ENCODE assay signal across 27 mouse cellular contexts in the genomic region with DNA sequence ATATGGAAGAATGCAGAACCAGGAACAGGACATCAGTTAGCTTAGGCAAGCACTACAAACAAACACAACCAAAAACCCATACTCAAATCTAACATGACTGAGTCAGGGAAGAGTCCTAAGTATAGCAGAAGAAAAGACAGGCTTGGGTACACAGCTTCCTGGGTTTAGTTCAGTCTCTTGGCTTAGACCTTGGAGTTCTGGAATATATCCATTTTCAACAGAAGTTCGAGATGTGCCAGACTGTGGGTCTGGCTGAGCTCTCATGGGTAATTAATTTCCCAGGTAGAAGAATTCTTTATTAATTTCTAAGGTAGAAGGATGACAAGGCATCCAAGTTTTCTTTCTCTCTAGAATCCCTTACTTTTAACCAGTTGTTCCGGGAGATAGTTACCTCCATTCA.
"Had no signal": no experiment of that assay in that cellular context is flagged by ENCODE, and none has a peak within 500 bp of the region (broad histone marks: within the 10 kb centered on the region; RNA-seq: fewer than 3 reads in every experiment).

No protein-coding gene starts in this region.

- H3K4me1 ChIP-seq: embryonic facial prominence, embryonic 10.5 days; embryonic facial prominence, embryonic 12.5 days; embryonic facial prominence, embryonic 13.5 days; embryonic facial prominence, embryonic 15.5 days; forebrain, embryonic 10.5 days; forebrain, embryonic 12.5 days; forebrain, embryonic 13.5 days; forebrain, embryonic 15.5 days; heart, embryonic 10.5 days; heart, embryonic 12.5 days had no signal

- H3K36me3 ChIP-seq: embryonic facial prominence, embryonic 10.5 days; embryonic facial prominence, embryonic 12.5 days; embryonic facial prominence, embryonic 13.5 days; embryonic facial prominence, embryonic 15.5 days; forebrain, embryonic 10.5 days; forebrain, embryonic 12.5 days; forebrain, embryonic 15.5 days; heart, embryonic 10.5 days; heart, embryonic 12.5 days had no signal

- H3K9ac ChIP-seq: embryonic facial prominence, embryonic 12.5 days; embryonic facial prominence, embryonic 13.5 days; embryonic facial prominence, embryonic 15.5 days; forebrain, embryonic 12.5 days; forebrain, embryonic 13.5 days; forebrain, embryonic 15.5 days; forebrain, postnatal 0 days; heart, embryonic 12.5 days had no signal

- H3K4me2 ChIP-seq: embryonic facial prominence, embryonic 12.5 days; embryonic facial prominence, embryonic 13.5 days; embryonic facial prominence, embryonic 15.5 days; forebrain, embryonic 12.5 days; forebrain, embryonic 13.5 days; forebrain, embryonic 15.5 days; heart, embryonic 11.5 days; heart, embryonic 12.5 days had no signal

- H3K4me3 ChIP-seq: embryonic facial prominence, embryonic 10.5 days; embryonic facial prominence, embryonic 12.5 days; embryonic facial prominence, embryonic 13.5 days; embryonic facial prominence, embryonic 15.5 days; erythroblast, embryonic 14.5 days; forebrain, embryonic 10.5 days; forebrain, embryonic 12.5 days; forebrain, embryonic 13.5 days; forebrain, embryonic 15.5 days; gastrocnemius, adult 2 months; heart, adult 2 months; heart, embryonic 10.5 days; heart, embryonic 12.5 days had no signal

- ATAC-seq: forebrain, embryonic 13.5 days; forebrain, embryonic 14.5 days; forebrain, embryonic 15.5 days; forebrain, postnatal 0 days had no signal

- H3K27me3 ChIP-seq: embryonic facial prominence, embryonic 12.5 days; embryonic facial prominence, embryonic 13.5 days; embryonic facial prominence, embryonic 15.5 days; forebrain, embryonic 12.5 days; forebrain, embryonic 13.5 days; forebrain, embryonic 15.5 days; heart, embryonic 12.5 days had no signal

- H3K9me3 ChIP-seq: embryonic facial prominence, embryonic 10.5 days; embryonic facial prominence, embryonic 12.5 days; embryonic facial prominence, embryonic 13.5 days; embryonic facial prominence, embryonic 15.5 days; forebrain, embryonic 10.5 days; forebrain, embryonic 12.5 days; forebrain, embryonic 13.5 days; forebrain, embryonic 15.5 days; heart, embryonic 10.5 days; heart, embryonic 12.5 days had no signal

- H3K27ac ChIP-seq: embryonic facial prominence, embryonic 10.5 days; embryonic facial prominence, embryonic 12.5 days; embryonic facial prominence, embryonic 13.5 days; embryonic facial prominence, embryonic 15.5 days; forebrain, embryonic 10.5 days; forebrain, embryonic 12.5 days; forebrain, embryonic 13.5 days; forebrain, embryonic 15.5 days; gastrocnemius, adult 2 months; heart, adult 2 months; heart, embryonic 10.5 days had no signal

- DNase-seq: cerebellum, adult 2 months; cerebellum, adult 8-10 months; cerebellum, adult 9-10 months; cerebellum, postnatal 36 days; embryo, embryonic 11 days; forebrain, postnatal 0 days; gastrocnemius, adult 2 months; gastrocnemius, postnatal 10 days; gastrocnemius, postnatal 14 days; gastrocnemius, postnatal 25 days; gastrocnemius, postnatal 36 days; heart, adult 11 months; heart, adult 18-20 months; heart, adult 2 months had no signal
